Mouse (Mus musculus): ENCODE measurements around the gene Kcnc4. TPM values are rescaled to one million over a fixed set of nuclear protein-coding genes. Genes with fewer than 3 reads are reported as not detected.

Kcnc4 gene
- polyA plus RNA-seq (2021): not detected

- no peak for DNase-seq (ENCODE audit: low read depth, low spot score)
These were observed at the start of gene Kcnc4 for GRCm38 (mm10) chr3:107459196-107459772. Gene Kcnc4, minus strand, starts transcription at chr3:107459552.

DNA sequence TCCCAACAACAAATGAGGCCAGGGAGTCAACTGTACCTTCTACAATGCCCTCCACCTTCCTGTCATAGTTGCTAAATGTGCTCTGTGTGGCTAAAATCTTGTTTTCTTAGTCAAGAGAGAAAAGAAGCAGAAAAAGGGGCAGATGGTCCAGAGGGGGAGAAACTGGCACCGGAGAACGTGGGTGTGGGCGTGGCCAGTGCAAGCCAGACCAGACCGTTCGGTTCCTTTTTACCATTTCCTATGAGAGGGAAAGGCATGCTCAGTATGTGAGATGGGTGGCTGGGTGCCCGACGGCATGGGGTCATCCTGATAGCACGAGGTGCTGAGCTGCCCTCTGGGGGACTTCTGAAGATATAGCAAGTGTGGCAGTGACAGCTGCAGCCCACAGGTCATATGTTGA lies 49.3 kb upstream of the Kcnc4 start:
- CTCF ChIA-PET: no interaction called here
- no peak for TF ChIP-seq CTCF (IDR thresholded peaks at IDR 0.05)
- no peak for ATAC-seq
- POLR2A ChIA-PET: no interaction called here
- no peak for DNase-seq (ENCODE audit: low read depth, low spot score)
- in situ Hi-C loops (cut with MboI; ENCODE audit: low pct_unique_long_range_greater_than_20kb): no loop called here
- H3K27me3 ChIP-seq: no peaks in the 10 kb centered on the region

More at GRCm38 (mm10) chr3:107459196-107459772, at the start of gene Kcnc4:
- peak; percentile 14 for ATAC-seq
- POLR2A ChIA-PET: no interaction called here
- H3K27me3 ChIP-seq: peaks cover 66% of the 10 kb centered on the region
- no peak for TF ChIP-seq CTCF (IDR thresholded peaks at IDR 0.05)
- in situ Hi-C loops (cut with MboI; ENCODE audit: low pct_unique_long_range_greater_than_20kb): no loop called here
- CTCF ChIA-PET: interaction anchor here (1.6 kb wide), 1 partner anchor 102 kb away, joined by 4 read pairs; no protein-coding TSS in a partner anchor

GRCm38 (mm10) chr3:107507966-107508365 lies 48.6 kb upstream of the Kcnc4 start:
- no peaks in the 10 kb centered on the region for H3K27me3 ChIP-seq
- TF ChIP-seq CTCF (IDR thresholded peaks at IDR 0.05): no peak
- ChIA-PET CTCF (interaction anchor here (1.0 to 3.4 kb wide), 2 partner anchors 8 to 12 kb away, joined by 3 to 13 read pairs; no protein-coding TSS in a partner anchor), POLR2A (no interaction called here)
- in situ Hi-C loops (cut with MboI; ENCODE audit: low pct_unique_long_range_greater_than_20kb): no loop called here
- no peak for DNase-seq (ENCODE audit: low read depth, low spot score)
- ATAC-seq: no peak

- no peak for TF ChIP-seq CTCF (IDR thresholded peaks at IDR 0.05)
- ChIA-PET POLR2A (interaction anchor here (0.7 to 1.0 kb wide), 2 partner anchors 27 to 62 kb away, joined by 3 to 4 read pairs; no protein-coding TSS in a partner anchor), CTCF (interaction anchor here (0.8 to 3.4 kb wide), 10 partner anchors 9 to 49 kb away, joined by 3 to 19 read pairs (median 5); no protein-coding TSS in a partner anchor)
- in situ Hi-C loops (cut with MboI; ENCODE audit: low pct_unique_long_range_greater_than_20kb): no loop called here
- DNase-seq (ENCODE audit: low read depth, low spot score): no peak
- no peaks in the 10 kb centered on the region for H3K27me3 ChIP-seq
- ATAC-seq: peak; percentile 17
These were observed 47.2 kb upstream of the Kcnc4 start for GRCm38 (mm10) chr3:107506531-107506930.

DNA sequence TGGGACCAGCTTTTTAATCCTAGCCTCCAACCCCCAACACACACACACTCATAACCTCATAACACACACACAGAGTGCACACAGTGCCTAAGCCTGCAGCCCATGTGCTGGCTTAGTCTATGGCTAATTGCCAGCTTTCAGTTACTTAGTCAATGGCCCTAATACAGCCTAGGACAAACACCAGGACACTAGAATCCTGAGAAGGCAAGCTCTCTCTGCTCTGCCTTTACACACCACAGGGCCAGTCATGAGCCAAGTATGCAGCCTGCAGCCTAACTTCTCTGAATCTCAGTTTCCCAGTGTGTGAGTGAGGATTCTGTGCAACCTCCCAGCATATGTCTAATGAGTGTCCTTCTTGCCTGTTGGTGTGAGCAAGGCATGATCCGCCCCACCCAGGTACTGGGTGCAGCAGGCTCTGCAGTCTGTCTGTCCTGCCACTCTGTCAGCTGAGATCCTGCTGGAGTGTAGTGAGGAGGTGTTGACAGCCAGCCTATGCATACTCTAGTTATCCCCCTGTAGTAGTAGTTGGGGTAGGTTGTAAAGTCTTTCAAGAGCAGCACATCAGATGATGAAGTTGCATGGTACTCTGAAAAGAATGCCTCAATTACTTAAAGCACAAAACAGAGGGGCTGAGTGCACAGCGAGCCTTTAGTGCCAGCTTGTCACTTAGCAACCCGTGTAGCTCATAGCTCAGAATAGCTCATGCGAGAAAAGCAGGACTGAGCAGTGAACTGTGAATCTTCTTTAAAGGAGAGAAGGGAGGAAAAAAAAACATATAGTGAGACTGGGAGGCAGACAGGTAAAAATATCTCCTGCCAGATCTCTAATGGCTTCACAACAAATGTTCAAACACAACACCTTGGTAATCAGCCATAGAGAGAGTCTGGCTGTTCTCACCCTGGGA lies 46.4 kb upstream of the Kcnc4 start:
- ATAC-seq (peak; percentile 95), DNase-seq (ENCODE audit: low read depth, low spot score) (peak; percentile 72)
- in situ Hi-C loops (cut with MboI; ENCODE audit: low pct_unique_long_range_greater_than_20kb): no loop called here
- H3K27me3 ChIP-seq: no peaks in the 10 kb centered on the region
- POLR2A ChIA-PET: interaction anchor here (1.2 kb wide), 1 partner anchor 9 kb away, joined by 3 read pairs; no protein-coding TSS in a partner anchor
- CTCF ChIA-PET: interaction anchor here (0.5 to 3.4 kb wide), 14 partner anchors 8 to 502 kb away, joined by 3 to 19 read pairs (median 4); no protein-coding TSS in a partner anchor
- TF ChIP-seq CTCF (IDR thresholded peaks at IDR 0.05): no peak

DNA sequence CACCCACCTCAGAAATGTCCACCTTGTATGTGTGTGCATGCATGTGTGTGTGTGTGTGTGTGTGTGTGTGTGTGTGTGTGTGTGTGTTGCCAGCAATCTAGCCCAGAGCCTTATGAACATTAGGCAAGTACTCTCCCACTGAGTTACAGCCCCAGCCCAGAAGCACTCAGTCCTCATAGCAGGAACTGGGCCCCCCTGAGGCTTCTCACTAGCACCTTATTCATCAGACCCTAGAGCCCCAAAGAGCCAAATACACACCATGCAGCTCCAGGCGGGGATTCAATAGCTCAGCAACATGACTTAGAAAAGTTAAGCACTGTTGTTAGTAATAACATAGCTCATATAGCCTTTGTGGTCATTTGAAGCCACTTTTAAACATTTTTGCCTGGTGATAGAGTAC lies 45.2 kb upstream of the Kcnc4 start:
- ATAC-seq: no peak
- no peak for DNase-seq (ENCODE audit: low read depth, low spot score)

DNA sequence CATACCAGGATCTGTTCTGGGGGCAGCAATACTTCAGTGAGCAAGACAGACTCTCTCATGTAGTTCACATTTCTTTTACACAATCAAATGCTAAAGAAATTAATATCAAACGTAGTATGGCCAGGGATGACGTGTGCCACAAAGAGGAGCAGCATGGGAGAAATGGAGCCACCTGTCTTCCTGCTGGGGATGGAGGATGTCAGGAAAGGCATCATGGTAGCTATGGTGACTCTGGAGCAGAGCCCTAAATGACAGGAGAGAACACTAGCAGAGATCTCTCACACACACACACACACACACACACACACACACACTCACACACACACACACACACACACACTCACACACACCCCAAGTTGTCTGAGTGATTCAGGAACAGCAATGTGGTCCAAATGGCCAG lies 44.4 kb upstream of the Kcnc4 start:
- POLR2A ChIA-PET: interaction anchor here (0.6 to 1.0 kb wide), 2 partner anchors 33 to 268 kb away, joined by 3 to 4 read pairs; no protein-coding TSS in a partner anchor
- CTCF ChIA-PET: interaction anchor here (0.9 to 3.2 kb wide), 10 partner anchors 8 to 101 kb away, joined by 3 to 19 read pairs (median 3); partner anchors contain the start of gene Slc6a17
- DNase-seq (ENCODE audit: low read depth, low spot score) (no peak), ATAC-seq (no peak)
- in situ Hi-C loops (cut with MboI; ENCODE audit: low pct_unique_long_range_greater_than_20kb): no loop called here
- no peak for TF ChIP-seq CTCF (IDR thresholded peaks at IDR 0.05)
- H3K27me3 ChIP-seq: no peaks in the 10 kb centered on the region

More for the DNA sequence above, 45.2 kb upstream of the Kcnc4 start:
- ChIA-PET CTCF (interaction anchor here (0.8 to 3.2 kb wide), 13 partner anchors 9 to 109 kb away, joined by 3 to 19 read pairs (median 4); partner anchors contain the start of gene Slc6a17), POLR2A (interaction anchor here (0.6 to 1.0 kb wide), 2 partner anchors 32 to 269 kb away, joined by 3 to 4 read pairs; no protein-coding TSS in a partner anchor)
- TF ChIP-seq CTCF (IDR thresholded peaks at IDR 0.05): no peak
- in situ Hi-C loops (cut with MboI; ENCODE audit: low pct_unique_long_range_greater_than_20kb): no loop called here
- no peaks in the 10 kb centered on the region for H3K27me3 ChIP-seq

DNA sequence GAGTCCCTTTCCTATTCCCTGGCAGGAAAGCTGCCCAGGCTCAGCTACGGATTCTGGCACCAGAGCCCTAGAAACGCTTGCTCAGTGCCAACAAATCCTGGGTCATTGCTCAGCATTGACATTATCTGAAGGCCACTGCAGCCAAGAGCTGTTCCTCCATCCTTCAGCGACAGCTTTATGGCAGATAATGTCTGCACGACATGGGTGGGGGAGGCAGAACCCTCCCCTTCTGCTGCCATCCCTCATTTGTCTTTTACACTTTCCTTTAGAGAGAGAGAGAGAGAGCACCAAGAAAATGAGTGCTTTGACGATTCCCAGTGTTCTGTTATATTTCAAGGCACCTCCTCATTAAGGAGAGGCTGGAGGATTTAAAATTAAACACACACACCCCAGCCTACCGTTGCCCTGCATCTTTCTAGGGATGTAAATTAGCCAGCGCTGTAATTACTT lies 42.4 kb upstream of the Kcnc4 start:
- POLR2A ChIA-PET: no interaction called here
- DNase-seq (ENCODE audit: low read depth, low spot score): no peak
- CTCF ChIA-PET: interaction anchor here (1.1 to 2.2 kb wide), 4 partner anchors 9 to 49 kb away, joined by 3 to 12 read pairs (median 6); no protein-coding TSS in a partner anchor
- no peaks in the 10 kb centered on the region for H3K27me3 ChIP-seq
- no peak for ATAC-seq
- TF ChIP-seq CTCF (IDR thresholded peaks at IDR 0.05): no peak
- in situ Hi-C loops (cut with MboI; ENCODE audit: low pct_unique_long_range_greater_than_20kb): no loop called here

- ATAC-seq (no peak), DNase-seq (ENCODE audit: low read depth, low spot score) (no peak)
- TF ChIP-seq CTCF (IDR thresholded peaks at IDR 0.05): no peak
- ChIA-PET POLR2A (no interaction called here), CTCF (interaction anchor here (1.2 kb wide), 1 partner anchor 28 kb away, joined by 5 read pairs; no protein-coding TSS in a partner anchor)
- in situ Hi-C loops (cut with MboI; ENCODE audit: low pct_unique_long_range_greater_than_20kb): no loop called here
- H3K27me3 ChIP-seq: no peaks in the 10 kb centered on the region
These were observed 40.9 kb upstream of the Kcnc4 start for GRCm38 (mm10) chr3:107500301-107500700.
